Mouse (Mus musculus) heart, embryonic 16.5 days (tissue): ENCODE data around the gene Slc28a2. TPM values are rescaled to one million over a fixed set of nuclear protein-coding genes. Genes with fewer than 3 reads are reported as not detected.
"Not testable (repeated sequence)": the region's sequence is repeated elsewhere in the genome, so short reads cannot be mapped to it uniquely, and the experiment has no call there.

Source experiments
- ATAC-seq: fragments of 200-750 bp; cut with Nextera tagmentation; replicated peaks from 2 replicates; pipeline ENCODE4 v1.8.0; 2017; ENCODE audit warnings: moderate number of reproducible peaks; ENCODE audit not compliant: insufficient read depth, low FRiP score; ENCODE audit errors: extremely low read depth
- H3K27ac ChIP-seq: fragments of 300-500 bp; sonication (generic); 2 replicates; pipeline ENCODE4 v1.5.1; 2014; ENCODE audit warnings: mild to moderate bottlenecking, low read length, control low read depth, moderate library complexity
- H3K27me3 ChIP-seq: fragments of 300-500 bp; sonication (generic); 2 replicates; pipeline ENCODE4 v1.6.1; 2014; ENCODE audit warnings: low read length, mixed read lengths; ENCODE audit not compliant: control insufficient read depth, insufficient read depth
- H3K36me3 ChIP-seq: fragments of 300-500 bp; sonication (generic); 2 replicates; pipeline ENCODE4 v1.6.1; 2014; ENCODE audit not compliant: control insufficient read depth, insufficient read depth
- H3K4me1 ChIP-seq: fragments of 300-500 bp; sonication (generic); 2 replicates; pipeline ENCODE4 v1.6.1; 2014; ENCODE audit warnings: low read length, mixed read lengths; ENCODE audit not compliant: control insufficient read depth, insufficient read depth
- H3K4me2 ChIP-seq: fragments of 300-500 bp; sonication (generic); 2 replicates; pipeline ENCODE4 v1.6.1; 2014; ENCODE audit warnings: low read depth, mild to moderate bottlenecking, control low read depth, low read length
- H3K4me3 ChIP-seq: fragments of 300-500 bp; sonication (generic); 2 replicates; pipeline ENCODE4 v1.5.1; 2014; ENCODE audit warnings: mild to moderate bottlenecking, control low read depth, low read length
- H3K9ac ChIP-seq: fragments of 300-500 bp; sonication (generic); 2 replicates; pipeline ENCODE4 v1.6.1; 2014; ENCODE audit warnings: low read length, control low read depth
- H3K9me3 ChIP-seq: fragments of 300-500 bp; sonication (generic); replicated peaks from 2 replicates; pipeline ENCODE4 v1.6.1; 2016; ENCODE audit warnings: low read length; ENCODE audit not compliant: control insufficient read depth
- WGBS: fragments of 180-500 bp; shearing (Covaris S2); extraction: QIAGEN DNeasy Blood & Tissue Kit; methylation state at CpG from one replicate; pipeline ENCODE4 v1.1.7; 2014; 5-methylcytosine and 5-hydroxymethylcytosine counted together
- polyA plus RNA-seq: library from polyadenylated mRNA; unstranded; fragments of >200 nt; fragmentation: Nextera tagmentation; extraction: Ambion mirVana; gene quantifications from 2 replicates; pipeline ENCODE4 v1.2.1, GENCODE M21; 2015

The Slc28a2 gene
- polyA plus RNA-seq, 1 experiment from 2014 or later: 2.4 TPM

DNA sequence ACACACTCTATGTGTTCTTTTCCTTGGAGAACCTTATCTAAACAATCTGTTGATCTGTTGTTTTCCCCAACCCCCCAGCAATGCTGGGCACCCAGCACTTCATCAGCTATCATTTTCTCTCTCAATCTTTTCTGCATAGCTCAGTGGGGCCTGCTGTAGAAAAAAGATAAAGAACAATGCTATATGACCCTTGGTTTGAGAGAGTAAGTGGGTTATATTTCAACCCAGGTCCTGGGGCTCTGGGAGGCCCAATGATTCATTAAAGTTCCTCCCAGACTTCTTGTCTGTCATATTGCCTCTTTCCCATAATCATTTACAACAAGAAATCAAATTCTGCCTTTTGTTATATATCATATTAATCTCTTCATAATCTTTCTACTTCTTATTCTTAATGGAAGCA, 59.8 kb downstream of the Slc28a2 start:
- H3K27ac ChIP-seq, H3K36me3 ChIP-seq, H3K4me1 ChIP-seq, H3K9ac ChIP-seq, H3K27me3 ChIP-seq, H3K9me3 ChIP-seq, H3K4me2 ChIP-seq, ATAC-seq, H3K4me3 ChIP-seq: not testable (repeated sequence)

DNA sequence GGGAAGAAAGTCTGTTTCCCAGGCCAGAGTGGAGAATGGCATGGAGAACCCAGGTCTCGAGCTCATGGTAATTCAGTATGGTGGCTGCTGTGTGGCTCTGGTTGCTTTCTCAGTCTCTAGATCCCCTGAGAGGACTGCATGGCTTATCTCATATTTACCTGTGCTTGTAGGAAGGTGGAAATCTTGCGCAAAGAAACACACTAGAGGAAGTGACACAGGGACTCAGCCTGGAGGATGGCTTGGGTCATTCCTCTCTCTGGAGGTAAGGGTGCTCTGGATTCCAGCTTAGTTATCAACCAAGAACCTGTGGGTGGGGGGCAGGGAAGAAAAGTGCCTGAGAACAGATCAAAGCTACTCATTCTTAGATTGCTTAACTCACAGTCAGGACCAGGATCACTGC, 60.4 kb downstream of the Slc28a2 start:
- H3K4me1 ChIP-seq: no peaks in the 10 kb centered on the region
- WGBS: 72% methylated on average over 2 of the region's 2 CpGs
- no peak overlapping the region for H3K4me3 ChIP-seq
- H3K27ac ChIP-seq: no peak overlapping the region
- H3K4me2 ChIP-seq: no peak overlapping the region
- H3K9me3 ChIP-seq: no peaks in the 10 kb centered on the region
- no peak overlapping the region for H3K9ac ChIP-seq
- H3K27me3 ChIP-seq: no peaks in the 10 kb centered on the region
- H3K36me3 ChIP-seq: no peaks in the 10 kb centered on the region
- no peak for ATAC-seq

Other genes with a start within 250 kb of the Slc28a2 start
- 0.18 TPM in 1 of 2 replicates, not detected in the other for gene Patl2, start 240.3 kb upstream of the Slc28a2 start, polyA plus RNA-seq
- gene Terb2, start 240.2 kb upstream of the Slc28a2 start, polyA plus RNA-seq: not detected in 2 replicates
- gene Sord, start 191.7 kb upstream of the Slc28a2 start, polyA plus RNA-seq: 62.2 and 73.7 TPM in 2 replicates
- gene Duox2, start 128.0 kb upstream of the Slc28a2 start, polyA plus RNA-seq: 0.05 and 0.11 TPM in 2 replicates
- not detected in 2 replicates for gene Duoxa2, start 127.6 kb upstream of the Slc28a2 start, polyA plus RNA-seq
- 0.54 and 0.97 TPM in 2 replicates for gene Duoxa1, start 112.7 kb upstream of the Slc28a2 start, polyA plus RNA-seq
- 0.05 and 0.12 TPM in 2 replicates for gene Duox1, start 110.8 kb upstream of the Slc28a2 start, polyA plus RNA-seq
- 2.0 TPM in 2 replicates for gene Shf, start 57.3 kb upstream of the Slc28a2 start, polyA plus RNA-seq
- gene Gm14085, start 58.5 kb downstream of the Slc28a2 start, polyA plus RNA-seq: 0.04 TPM in 1 of 2 replicates, not detected in the other
- gene Gatm, start 184.8 kb downstream of the Slc28a2 start, polyA plus RNA-seq: 8.3 and 10.5 TPM in 2 replicates
- gene AA467197, start 210.5 kb downstream of the Slc28a2 start, polyA plus RNA-seq: 0.90 and 4.4 TPM in 2 replicates